Mouse (Mus musculus) lung, postnatal 10 days (tissue): Measurements from ENCODE around the gene C730034F03Rik.
A peak's percentile ranks its signal among the peaks of the same experiment; 100 is the strongest.
"Not testable (repeated sequence)": the region's sequence is repeated elsewhere in the genome, so short reads cannot be mapped to it uniquely, and the experiment has no call there.

Experiments used
- DNase-seq: peaks from one replicate; pipeline ENCODE4 v3.0.0; 2021

The C730034F03Rik gene

DNA sequence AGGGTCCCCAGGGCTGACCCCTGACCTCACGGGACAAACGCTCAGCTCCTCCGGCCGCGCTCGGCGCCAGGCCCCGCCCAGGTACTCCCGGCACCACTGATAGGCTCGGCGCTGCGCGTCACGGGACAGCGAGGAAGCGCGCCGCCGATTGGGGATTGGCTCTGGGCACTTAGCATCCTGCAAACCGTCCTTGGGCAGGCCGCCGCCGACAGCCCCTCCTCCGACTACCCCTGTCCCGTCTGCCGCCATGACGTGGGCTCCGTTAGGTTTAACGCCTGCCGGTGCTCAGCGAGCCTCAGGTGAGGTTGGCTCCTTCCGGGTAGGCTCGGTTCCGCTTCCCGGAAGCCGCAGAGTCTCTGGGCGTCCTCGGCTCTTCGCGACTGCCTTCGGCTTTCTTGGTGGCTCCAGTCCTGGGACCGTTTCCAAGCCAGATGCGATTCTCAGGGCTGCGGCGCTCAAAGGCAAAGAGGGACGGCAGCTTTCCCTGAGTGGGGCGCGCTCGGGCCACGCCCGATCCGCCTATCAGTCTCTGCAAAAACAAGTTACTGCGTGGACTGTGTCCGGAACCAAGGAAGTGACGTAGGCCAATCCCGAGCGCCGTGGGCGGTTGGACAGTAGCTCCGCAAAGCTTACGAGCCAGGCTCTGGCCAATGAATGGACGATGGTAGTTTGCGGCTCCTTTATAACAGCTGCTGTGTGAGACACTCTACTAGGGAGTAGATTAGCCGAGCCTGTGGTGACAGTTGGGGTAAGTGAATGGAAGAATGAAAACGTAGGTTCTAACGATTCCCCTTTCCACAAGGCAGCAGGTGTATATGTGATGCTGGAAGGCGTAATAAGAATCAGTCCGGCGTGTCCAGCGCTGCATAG lies at the start of gene C730034F03Rik, which contains the start of the genes Gm44502 and Chkb:
C730034F03Rik (plus strand) TSS at position 238 of the 870 bp plus-strand sequence.
Gm44502 (minus strand) TSS at position 345 of the 870 bp plus-strand sequence.
Chkb (minus strand) TSS at position 557 of the 870 bp plus-strand sequence.
- peak; percentile 95 for DNase-seq

DNA sequence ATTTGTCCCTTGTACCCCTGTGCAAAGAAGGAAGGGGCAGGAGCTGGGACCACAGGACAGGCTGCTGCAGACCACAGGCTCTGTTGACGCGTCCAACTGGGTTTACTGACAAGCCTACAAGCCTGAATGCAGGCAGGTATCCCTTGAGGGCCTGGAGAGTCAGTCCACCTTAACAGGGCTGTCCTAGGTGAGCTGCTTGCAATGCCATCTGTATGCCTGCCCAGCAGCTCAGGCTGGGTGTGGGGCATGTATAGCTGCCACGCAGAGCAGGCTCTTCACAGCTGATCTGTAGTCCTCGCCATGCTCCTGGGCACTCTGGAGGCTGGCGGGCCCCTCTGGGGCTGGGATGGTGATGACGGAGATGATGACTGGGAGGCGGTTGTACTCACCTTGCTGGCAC lies 44.8 kb upstream of the C730034F03Rik start, which contains the start of gene Klhdc7b:
Klhdc7b (plus strand) TSS at position 301 of the 400 bp plus-strand sequence.
- DNase-seq = no peak

DNA sequence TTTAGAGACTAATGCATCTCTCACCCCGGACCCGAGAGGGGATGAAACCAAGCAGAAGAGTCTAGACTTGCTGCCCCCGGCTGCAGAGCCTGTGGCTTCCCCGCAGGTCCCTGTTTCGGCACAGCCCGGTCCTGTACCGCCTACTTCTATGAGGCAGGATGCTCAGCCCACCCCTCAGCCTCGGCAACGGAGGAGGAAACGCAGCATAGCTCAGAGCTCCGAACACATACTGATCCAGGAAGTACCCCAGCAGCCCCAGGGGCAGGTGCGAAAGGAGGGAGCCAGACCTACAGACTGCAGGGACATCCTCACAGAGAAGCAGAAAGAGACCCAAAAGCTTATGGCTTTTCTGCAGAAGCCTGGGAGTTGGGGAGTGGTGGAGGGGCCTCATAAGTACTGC lies 42.3 kb upstream of the C730034F03Rik start:
- no peak for DNase-seq

- DNase-seq = no peak
Measured at GRCm38 (mm10) chr15:89390081-89390480, 39.3 kb upstream of the C730034F03Rik start.

- no peak for DNase-seq
Measured at GRCm38 (mm10) chr15:89396883-89397282, 32.5 kb upstream of the C730034F03Rik start.

GRCm38 (mm10) chr15:89398146-89398545 lies 31.2 kb upstream of the C730034F03Rik start:
- DNase-seq = no peak

DNA sequence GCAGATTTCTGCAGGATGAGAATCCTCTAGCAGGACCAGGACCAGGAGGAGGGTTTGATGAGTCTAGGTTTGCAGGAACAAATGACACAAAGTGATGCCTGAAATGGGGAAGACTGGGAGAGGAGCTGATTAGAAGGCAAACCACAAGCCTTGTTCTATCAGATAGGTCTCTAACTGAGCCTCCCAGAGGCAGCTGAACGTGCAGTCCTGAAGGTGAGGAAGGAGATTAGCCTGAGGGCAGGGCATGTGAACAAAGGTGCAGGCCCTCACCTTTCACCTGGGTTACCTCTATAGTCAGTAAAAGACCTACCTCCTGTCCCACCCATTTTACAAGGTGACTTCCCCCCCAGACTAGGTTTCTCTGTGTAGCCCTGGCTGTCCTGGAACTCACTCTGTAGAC lies 29.7 kb upstream of the C730034F03Rik start:
- no peak for DNase-seq

- no peak for DNase-seq
Measured at GRCm38 (mm10) chr15:89402471-89402870, 26.9 kb upstream of the C730034F03Rik start.

DNA sequence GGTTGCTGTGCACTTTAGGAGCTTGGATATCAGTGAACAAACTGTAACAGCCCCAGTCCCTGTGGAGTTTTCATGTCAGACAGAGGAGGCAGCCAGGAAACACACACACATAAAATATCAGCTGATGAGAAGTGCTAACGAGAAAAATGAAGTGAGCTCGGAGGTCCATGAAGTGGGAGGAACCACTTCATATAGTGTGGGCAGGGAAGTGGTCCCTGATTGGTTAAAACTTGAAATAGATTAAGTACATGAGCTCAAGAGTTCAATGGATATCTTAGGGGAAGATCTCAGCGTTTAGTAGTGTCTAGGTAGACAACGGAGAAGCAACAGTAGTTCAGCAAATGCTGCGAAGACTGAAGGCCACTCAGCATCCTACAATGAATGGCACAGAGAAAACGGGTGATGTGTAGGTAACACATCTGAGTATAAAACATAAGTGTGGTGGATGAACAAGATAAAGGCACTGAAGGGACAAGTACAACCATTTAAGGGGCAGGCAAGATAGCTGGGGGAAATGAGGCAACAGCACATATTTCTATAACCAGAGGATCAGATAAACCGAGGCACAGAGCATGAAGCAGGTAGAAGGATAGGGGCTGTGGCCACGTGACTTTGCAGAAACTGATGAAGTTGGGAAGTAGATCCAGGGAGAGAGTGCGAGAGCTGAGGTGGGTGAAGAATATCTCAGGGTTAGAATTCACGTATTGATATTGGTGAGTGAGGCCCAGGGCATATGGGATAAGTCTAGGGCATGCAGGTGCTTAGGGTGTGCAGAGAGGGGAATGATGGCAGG lies 24.4 kb upstream of the C730034F03Rik start:
- DNase-seq = no peak

GRCm38 (mm10) chr15:89406691-89407090 lies 22.7 kb upstream of the C730034F03Rik start:
- DNase-seq = no peak

DNA sequence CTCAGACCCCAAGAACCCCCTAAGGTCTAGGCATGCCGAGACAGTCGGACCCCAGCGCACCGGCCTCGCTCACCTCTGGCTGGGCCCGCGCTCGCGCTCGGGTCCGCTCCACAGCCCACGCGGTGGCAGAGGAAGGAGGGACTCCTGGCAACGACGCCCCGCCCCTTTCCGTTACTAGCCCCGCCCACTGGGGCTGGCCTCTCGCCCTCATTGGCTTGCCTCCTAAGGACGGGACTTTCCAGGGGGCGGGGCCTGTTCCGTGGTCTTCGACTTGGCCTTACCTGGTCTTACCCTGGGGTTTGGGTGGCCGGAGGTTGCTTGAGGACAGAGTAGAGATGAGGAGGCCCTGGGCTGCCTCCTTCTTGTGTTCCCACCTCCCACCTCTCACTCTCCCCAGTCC lies 19.3 kb upstream of the C730034F03Rik start, which contains the start of gene Syce3:
Syce3 (minus strand) TSS at position 386 of the 400 bp plus-strand sequence.
- no peak for DNase-seq

GRCm38 (mm10) chr15:89415282-89415681 lies 14.1 kb upstream of the C730034F03Rik start:
- DNase-seq = no peak

DNA sequence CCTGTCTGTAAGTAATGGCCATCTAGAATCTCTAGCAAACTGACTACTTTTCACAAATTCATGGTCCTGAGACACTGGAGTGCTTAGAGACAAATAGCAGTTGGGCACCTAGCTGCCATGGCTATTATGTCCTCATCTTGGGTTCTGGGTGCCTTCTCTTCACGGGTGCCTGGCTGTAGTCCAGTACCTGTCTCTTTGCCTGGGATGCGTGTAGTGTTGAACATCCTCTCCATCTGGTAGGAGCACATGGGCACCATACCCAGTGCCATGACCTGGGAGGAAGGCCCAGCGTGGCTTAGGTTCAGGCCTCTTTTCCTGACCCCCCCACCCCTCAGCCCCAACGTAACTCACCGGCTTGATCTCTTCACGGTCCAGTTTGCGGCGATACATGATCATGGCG lies 7.5 kb upstream of the C730034F03Rik start:
- DNase-seq = no peak

DNA sequence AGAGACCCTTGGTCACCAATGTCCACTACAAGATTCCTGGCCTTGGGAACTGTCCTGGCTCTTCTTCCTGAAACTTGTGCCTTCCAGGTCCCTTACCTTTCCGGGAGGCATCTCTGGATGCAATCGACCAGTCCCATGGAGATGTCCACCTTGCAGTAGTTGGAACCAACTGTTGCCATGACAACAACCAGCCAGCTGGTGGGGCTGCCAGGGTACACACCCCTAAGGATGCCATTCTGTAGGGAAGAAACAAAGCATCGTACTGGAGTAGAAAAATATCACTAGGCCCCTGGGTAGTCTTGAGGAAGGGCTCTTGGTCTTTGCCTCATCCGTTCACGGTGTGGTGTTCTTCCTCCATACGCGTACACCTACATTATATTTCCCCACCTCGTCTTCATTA lies 4.8 kb upstream of the C730034F03Rik start:
- DNase-seq = no peak

- no peak for DNase-seq
Measured at GRCm38 (mm10) chr15:89425711-89426121, 3.7 kb upstream of the C730034F03Rik start, which contains the start of gene Cpt1b. Gene Cpt1b, minus strand, starts transcription at chr15:89425863.

DNA sequence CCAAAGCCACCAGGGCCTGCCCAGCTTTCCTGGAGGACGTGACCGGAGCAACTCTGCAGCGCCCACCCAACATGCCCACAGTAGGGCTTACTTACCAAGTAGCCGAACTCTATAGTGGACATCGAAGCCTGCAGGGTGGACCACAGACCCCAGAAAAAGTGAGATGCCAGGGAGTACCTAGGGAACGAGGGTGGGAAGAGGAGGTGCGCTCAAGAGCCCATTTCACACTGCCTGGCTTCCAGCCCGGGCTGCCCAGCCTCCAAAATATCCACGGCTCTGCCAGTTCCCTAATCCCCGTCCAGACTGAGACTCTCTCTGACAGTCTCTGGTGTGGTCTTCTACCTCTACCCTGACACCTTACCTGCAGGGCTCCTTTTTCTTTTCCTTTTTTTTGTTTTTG lies 2.7 kb upstream of the C730034F03Rik start:
- DNase-seq = no peak

DNA sequence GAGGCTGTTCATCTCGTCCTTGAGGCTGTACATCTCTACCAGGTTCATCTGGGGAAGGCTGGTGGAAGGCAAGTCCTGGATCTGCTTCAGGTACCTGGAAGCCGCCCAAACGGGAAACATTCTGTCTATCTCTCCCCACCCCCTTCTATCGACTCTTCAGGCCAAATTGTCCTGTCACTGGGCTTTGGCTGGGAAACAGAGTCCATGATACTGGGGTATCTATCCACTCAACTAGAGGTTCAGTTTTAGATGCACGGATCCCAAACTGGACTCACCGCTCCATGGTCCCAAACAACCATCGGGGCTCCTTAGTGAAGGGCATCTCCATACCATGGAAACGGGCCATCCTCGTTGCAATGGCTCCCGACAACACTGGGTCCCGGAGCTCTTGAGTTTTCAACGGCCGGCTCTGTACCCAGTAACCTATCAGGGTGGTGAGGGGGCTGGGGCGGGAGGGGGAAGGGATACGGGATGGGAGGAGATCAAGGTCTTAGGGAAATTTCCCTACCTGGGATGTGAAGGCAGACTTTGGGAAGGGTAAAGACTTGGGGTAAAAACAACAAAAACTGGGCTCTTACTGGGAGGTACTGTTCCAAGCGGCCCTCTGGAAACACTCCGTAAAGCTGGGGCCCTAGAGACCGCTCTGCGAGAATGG lies 1.1 kb upstream of the C730034F03Rik start:
- no peak for DNase-seq

DNA sequence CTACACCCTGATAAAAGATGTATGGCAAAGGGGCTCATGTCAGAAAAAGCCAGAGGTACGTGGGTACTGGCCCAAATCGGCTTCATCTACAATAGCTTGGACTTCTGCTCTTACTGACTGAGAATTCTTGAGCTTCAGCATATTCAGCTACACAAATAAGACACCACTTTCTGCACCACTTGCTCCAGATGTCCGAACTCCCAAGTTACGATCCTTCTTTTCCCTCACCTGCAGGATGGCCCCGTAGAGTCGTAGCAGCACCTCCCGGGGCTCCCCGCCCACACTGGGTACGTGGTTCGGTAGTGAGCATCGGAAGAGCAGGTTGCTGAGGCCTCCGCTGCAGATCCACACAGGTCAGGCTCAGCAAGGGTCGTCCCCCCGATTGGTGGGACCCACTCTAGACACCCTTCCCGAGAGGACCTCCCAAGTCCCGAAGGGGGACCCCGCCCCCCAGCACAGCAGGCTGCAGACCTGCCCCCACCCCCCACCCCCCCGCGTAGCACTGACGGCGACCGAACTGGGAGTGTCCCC lies 503 bp upstream of the C730034F03Rik start:
- DNase-seq = no peak

GRCm38 (mm10) chr15:89430341-89430740 lies 952 bp downstream of the C730034F03Rik start:
- no peak for DNase-seq

- DNase-seq = not testable (repeated sequence)
Measured at GRCm38 (mm10) chr15:89430771-89431170, 1.4 kb downstream of the C730034F03Rik start.

DNA sequence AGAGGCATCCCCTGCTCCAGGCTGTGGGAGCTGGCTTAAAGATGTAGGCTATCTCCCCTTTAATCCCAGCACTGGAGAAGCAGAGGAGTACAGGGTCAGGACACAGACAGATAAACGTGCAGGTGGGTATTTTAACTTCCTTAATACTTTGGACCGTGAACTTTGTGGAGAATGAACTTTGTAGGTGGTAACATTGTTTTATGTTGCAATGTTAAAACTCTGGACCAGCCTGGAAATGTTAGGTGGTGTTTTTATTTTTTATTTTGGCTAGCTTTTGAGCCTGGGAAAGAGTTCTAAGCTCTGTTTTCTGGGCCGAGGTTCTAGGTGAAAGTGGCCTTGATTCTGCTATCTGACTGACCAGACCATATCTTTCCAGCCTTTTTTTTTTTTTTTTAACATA lies 1.9 kb downstream of the C730034F03Rik start:
- no peak for DNase-seq

DNA sequence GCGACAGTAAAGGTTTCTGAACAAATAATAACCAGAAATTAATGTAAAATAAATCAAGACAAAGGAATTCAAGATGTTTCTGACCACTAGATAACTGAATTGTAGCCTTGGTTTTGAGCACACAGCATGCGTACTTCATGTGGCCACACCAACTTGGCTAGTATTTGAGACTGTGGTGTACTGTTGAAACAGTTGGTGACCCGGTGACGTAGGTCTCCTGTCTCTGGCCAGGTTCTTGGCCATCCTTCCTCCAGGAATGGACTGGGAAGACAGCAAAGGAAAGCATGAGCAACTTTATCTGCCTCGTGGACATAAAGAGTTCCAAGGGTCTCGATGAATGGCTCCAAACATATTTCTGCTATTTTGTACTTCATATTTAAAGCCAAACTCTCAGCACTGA lies 2.4 kb downstream of the C730034F03Rik start:
- DNase-seq = no peak

GRCm38 (mm10) chr15:89432946-89433345 lies 3.6 kb downstream of the C730034F03Rik start:
- DNase-seq = no peak
